In the genomic region with DNA sequence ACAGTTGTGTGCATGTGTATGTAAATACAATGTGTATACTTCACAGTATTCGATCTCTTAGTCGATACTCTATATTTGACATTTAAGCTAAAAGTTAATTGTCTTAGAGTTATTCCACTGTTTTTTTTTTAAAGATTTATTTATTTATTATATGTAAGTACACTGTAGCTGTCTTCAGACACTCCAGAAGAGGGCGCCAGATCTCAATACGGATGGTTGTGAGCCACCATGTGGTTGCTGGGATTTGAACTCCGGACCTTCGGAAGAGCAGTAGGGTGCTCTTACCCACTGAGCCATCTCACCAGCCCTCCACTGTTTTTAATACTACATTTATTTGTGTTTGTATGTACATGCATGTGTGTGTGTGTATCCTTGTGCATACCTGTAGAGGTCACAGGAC, we compare ENCODE assay signal across 8 mouse cellular contexts. TPM values are rescaled to one million over a fixed set of nuclear protein-coding genes. Genes with fewer than 3 reads are reported as not detected.
A peak's percentile ranks its signal among the peaks of the same experiment; 100 is the strongest.
DNase-seq lines count a peak whose midpoint lies in the region; ATAC-seq and TF ChIP-seq lines count a peak whose summit lies in the region.
"Not testable (repeated sequence)": the region's sequence is repeated elsewhere in the genome, so short reads cannot be mapped to it uniquely, and the experiment has no call there.

No protein-coding gene starts in this region.

- H3K27ac ChIP-seq in intestine, postnatal 0 days (ENCODE audit: low read depth, low read length), result peak overlapping the region; percentile 77; the same call in 1 of the 2 replicates
- peak overlapping the region; percentile 72; the same call in 1 of the 2 replicates for H3K27ac ChIP-seq in kidney, postnatal 0 days
- H3K27ac ChIP-seq in liver, adult 2 months (replicated peaks; ENCODE audit: insufficient read depth, low read depth, low read length), result peak overlapping the region; percentile 31; the same call in 1 of the 2 replicates
- H3K27ac ChIP-seq in lung, postnatal 0 days (ENCODE audit: low read length), result 0 out of 2 replicates have a peak overlapping the region, but pooled peaks have one; percentile 75
- H3K27ac ChIP-seq in small intestine, adult 2 months (ENCODE audit: insufficient read depth, low read depth, low read length), result 0 out of 2 replicates have a peak overlapping the region, but pooled peaks have one; percentile 98

- not testable (repeated sequence) for ATAC-seq in Patski; intestine, postnatal 0 days; kidney, postnatal 0 days (replicated peaks; ENCODE audit: low FRiP score, low read depth); lung, postnatal 0 days

- not testable (repeated sequence) for H3K4me1 ChIP-seq in intestine, postnatal 0 days (replicated peaks; ENCODE audit: control insufficient read depth, insufficient read depth, low read length); kidney, postnatal 0 days (replicated peaks; ENCODE audit: insufficient read depth, low read length); lung, postnatal 0 days (ENCODE audit: insufficient read depth, low read depth, low read length); small intestine, adult 2 months (ENCODE audit: control insufficient read depth, insufficient read depth, insufficient read length, low read length)
- H3K4me1 ChIP-seq in liver, adult 2 months (ENCODE audit: control insufficient read depth, insufficient read depth, low read length), result peaks cover 15% of the 10 kb centered on the region

- TF ChIP-seq CTCF in Patski (IDR thresholded peaks at IDR 0.05), result peak; percentile 54
- peak; percentile 47 for TF ChIP-seq CTCF in intestine, postnatal 0 days (IDR thresholded peaks at IDR 0.05; ENCODE audit: low read depth)
- TF ChIP-seq CTCF in kidney, postnatal 0 days (IDR thresholded peaks at IDR 0.05; ENCODE audit: low read depth), result peak; percentile 45
- TF ChIP-seq CTCF in liver, adult 2 months (IDR thresholded peaks at IDR 0.05; ENCODE audit: low read depth, low read length); small intestine, adult 2 months (IDR thresholded peaks at IDR 0.05; ENCODE audit: extremely low read depth, insufficient read length, insufficient replicate concordance, low read depth, low read length): not testable (repeated sequence)
- TF ChIP-seq CTCF in lung, postnatal 0 days (IDR thresholded peaks at IDR 0.05), result peak; percentile 39

- H3K4me3 ChIP-seq in intestine, postnatal 0 days (ENCODE audit: low read depth, low read length); kidney, postnatal 0 days (replicated peaks; ENCODE audit: low read depth, low read length); liver, adult 2 months (ENCODE audit: insufficient read depth, low read depth, low read length); lung, postnatal 0 days (ENCODE audit: low read depth, low read length); small intestine, adult 2 months (ENCODE audit: low read depth, low read length): not testable (repeated sequence)

- not testable (repeated sequence) for TF ChIP-seq EP300 in lung, postnatal 0 days (IDR thresholded peaks at IDR 0.05)

- peak overlapping the region; percentile 50 for H3K4me2 ChIP-seq in intestine, postnatal 0 days (replicated peaks; ENCODE audit: low read depth)
- not testable (repeated sequence) for H3K4me2 ChIP-seq in kidney, postnatal 0 days (ENCODE audit: low read length); lung, postnatal 0 days (replicated peaks; ENCODE audit: low read depth, low read length)

- not testable (repeated sequence) for H3K9me3 ChIP-seq in intestine, postnatal 0 days (ENCODE audit: control insufficient read depth); kidney, postnatal 0 days (replicated peaks; ENCODE audit: low read length); lung, postnatal 0 days (ENCODE audit: low read length)

- not testable (repeated sequence) for H3K79me2 ChIP-seq in liver, adult 2 months (ENCODE audit: control insufficient read depth, insufficient read depth, low read length)

- DNase-seq in A20 (ENCODE audit: low read depth, low spot score), result peak; percentile 43
- not testable (repeated sequence) for DNase-seq in Patski (ENCODE audit: low read depth, low spot score); kidney, postnatal 0 days (ENCODE audit: low spot score); liver, adult 2 months (ENCODE audit: extremely low read depth, low read depth, low spot score); lung, postnatal 0 days (ENCODE audit: low spot score)
- peak; percentile 23 for DNase-seq in heart, adult 11 months

- not testable (repeated sequence) for H3K27me3 ChIP-seq in Patski; intestine, postnatal 0 days (replicated peaks; ENCODE audit: control insufficient read depth, insufficient read depth, low read length); kidney, postnatal 0 days (ENCODE audit: insufficient read depth, low read length); liver, adult 2 months (ENCODE audit: control insufficient read depth, insufficient read depth, low read length); lung, postnatal 0 days (replicated peaks; ENCODE audit: insufficient read depth, low read length); small intestine, adult 2 months (ENCODE audit: control insufficient read depth, insufficient read depth, low read length)

- in situ Hi-C loops in Patski (cut with MboI; ENCODE audit: low pct_unique_long_range_greater_than_20kb), result loop anchor here (25.0 kb wide), 1 partner anchor 1490 kb away; no protein-coding TSS in a partner anchor

- TF ChIP-seq POLR2A in liver, adult 2 months (IDR thresholded peaks at IDR 0.05; ENCODE audit: extremely low read depth, insufficient read depth, low read length); small intestine, adult 2 months (IDR thresholded peaks at IDR 0.05; ENCODE audit: low read depth, low read length): not testable (repeated sequence)

- 71% methylated on average over 6 of the region's 6 CpGs for WGBS in intestine, postnatal 0 days
- WGBS in kidney, postnatal 0 days, result 82% methylated on average over 6 of the region's 6 CpGs
- 73% methylated on average over 6 of the region's 6 CpGs for WGBS in liver, adult 2 months
- WGBS in lung, postnatal 0 days, result 70% methylated on average over 6 of the region's 6 CpGs
- WGBS in small intestine, adult 2 months, result 64% methylated on average over 6 of the region's 6 CpGs

- H3K9ac ChIP-seq in intestine, postnatal 0 days (ENCODE audit: low read depth, low read length); kidney, postnatal 0 days (ENCODE audit: low read depth, low read length); liver, adult 2 months (ENCODE audit: low read depth, low read length); lung, postnatal 0 days (replicated peaks; ENCODE audit: low read depth): not testable (repeated sequence)

- POLR2A ChIA-PET in Patski (lab: Charles Lee), result not testable (repeated sequence)

- CTCF ChIA-PET in Patski (lab: Charles Lee), result interaction anchor here (1.0 to 1.6 kb wide), 5 partner anchors 12 to 411 kb away, joined by 3 to 4 read pairs (median 3); no protein-coding TSS in a partner anchor

- H3K36me3 ChIP-seq in intestine, postnatal 0 days (ENCODE audit: control insufficient read depth, insufficient read depth); kidney, postnatal 0 days (ENCODE audit: insufficient read depth, low read length); liver, adult 2 months (ENCODE audit: control insufficient read depth, insufficient read depth, low read length); lung, postnatal 0 days (ENCODE audit: insufficient read depth, low read length); small intestine, adult 2 months (ENCODE audit: control insufficient read depth, insufficient read depth, low read length): not testable (repeated sequence)

RNA-seq across cellular contexts. Expression of gene Taf1d, which starts 4.0 kb away (rescaled TPM):
- 63.1 TPM for polyA plus RNA-seq in Patski (2021)
- polyA plus RNA-seq in intestine, postnatal 0 days (2015; fragmentation: Nextera tagmentation; extraction: Ambion mirVana), result 41.5 and 43.0 TPM in 2 replicates
- 66.9 and 72.6 TPM in 2 replicates for polyA plus RNA-seq in kidney, postnatal 0 days (2015; fragmentation: Nextera tagmentation; extraction: Ambion mirVana)
- total RNA-seq in liver, adult 2 months (2014; rRNA removed), result 179 and 188 TPM in 2 replicates
- polyA plus RNA-seq in liver, adult 2 months (2012; rRNA removed), result 4.1 and 6.8 TPM in 2 replicates
- polyA plus RNA-seq in lung, postnatal 0 days (2015; fragmentation: Nextera tagmentation; extraction: Ambion mirVana), result 34.9 and 35.3 TPM in 2 replicates
- polyA plus RNA-seq in small intestine, adult 2 months (2012; rRNA removed), result 1.9 and 3.9 TPM in 2 replicates

RNA-seq across cellular contexts. Expression of gene 4931406C07Rik, which starts 4.2 kb away (rescaled TPM):
- 75.9 TPM for polyA plus RNA-seq in Patski (2021)
- polyA plus RNA-seq in intestine, postnatal 0 days (2015; fragmentation: Nextera tagmentation; extraction: Ambion mirVana), result 15.4 and 19.1 TPM in 2 replicates
- polyA plus RNA-seq in kidney, postnatal 0 days (2015; fragmentation: Nextera tagmentation; extraction: Ambion mirVana), result 55.2 and 58.6 TPM in 2 replicates
- total RNA-seq in liver, adult 2 months (2014; rRNA removed), result 122 and 174 TPM in 2 replicates
- polyA plus RNA-seq in liver, adult 2 months (2012; rRNA removed), result 48.2 and 56.1 TPM in 2 replicates
- polyA plus RNA-seq in lung, postnatal 0 days (2015; fragmentation: Nextera tagmentation; extraction: Ambion mirVana), result 8.7 and 11.0 TPM in 2 replicates
- 6.8 and 10.0 TPM in 2 replicates for polyA plus RNA-seq in small intestine, adult 2 months (2012; rRNA removed)

RNA-seq across cellular contexts. Expression of gene Med17, which starts 22.3 kb away (rescaled TPM):
- 46.1 TPM for polyA plus RNA-seq in Patski (2021)
- 18.1 and 20.4 TPM in 2 replicates for polyA plus RNA-seq in intestine, postnatal 0 days (2015; fragmentation: Nextera tagmentation; extraction: Ambion mirVana)
- 30.9 and 36.2 TPM in 2 replicates for polyA plus RNA-seq in kidney, postnatal 0 days (2015; fragmentation: Nextera tagmentation; extraction: Ambion mirVana)
- 8.5 and 10.7 TPM in 2 replicates for total RNA-seq in liver, adult 2 months (2014; rRNA removed)
- polyA plus RNA-seq in liver, adult 2 months (2012; rRNA removed), result 12.6 and 12.9 TPM in 2 replicates
- polyA plus RNA-seq in lung, postnatal 0 days (2015; fragmentation: Nextera tagmentation; extraction: Ambion mirVana), result 23.2 TPM in 2 replicates
- polyA plus RNA-seq in small intestine, adult 2 months (2012; rRNA removed), result 13.7 and 22.5 TPM in 2 replicates

RNA-seq across cellular contexts. Expression of gene Cep295, which starts 55.6 kb away (rescaled TPM):
- 17.3 TPM for polyA plus RNA-seq in Patski (2021)
- polyA plus RNA-seq in intestine, postnatal 0 days (2015; fragmentation: Nextera tagmentation; extraction: Ambion mirVana), result 3.8 and 4.6 TPM in 2 replicates
- polyA plus RNA-seq in kidney, postnatal 0 days (2015; fragmentation: Nextera tagmentation; extraction: Ambion mirVana), result 7.4 and 8.7 TPM in 2 replicates
- 3.8 and 4.9 TPM in 2 replicates for total RNA-seq in liver, adult 2 months (2014; rRNA removed)
- polyA plus RNA-seq in liver, adult 2 months (2012; rRNA removed), result 0.47 and 1.5 TPM in 2 replicates
- polyA plus RNA-seq in lung, postnatal 0 days (2015; fragmentation: Nextera tagmentation; extraction: Ambion mirVana), result 5.5 and 6.0 TPM in 2 replicates
- 0.41 and 0.72 TPM in 2 replicates for polyA plus RNA-seq in small intestine, adult 2 months (2012; rRNA removed)

Comparison
In these comparisons a context has a peak if more than half of its experiments do, and no peak if none do; other contexts are left out.
1. H3K27ac ChIP-seq: peak in every context shown above with its lines; median percentile 98 in small intestine, adult 2 months; 77 in intestine, postnatal 0 days; 75 in lung, postnatal 0 days; 72 in kidney, postnatal 0 days; 31 in liver, adult 2 months.